Mouse (Mus musculus) kidney, embryonic 14.5 days (tissue): ENCODE data around the gene Spdl1. TPM values are rescaled to one million over a fixed set of nuclear protein-coding genes. Genes with fewer than 3 reads are reported as not detected.

Experiments
- ATAC-seq: fragments of 200-750 bp; cut with Nextera tagmentation; 2 replicates; pipeline ENCODE4 v1.8.0; 2017; ENCODE audit warnings: moderate number of reproducible peaks, mild to moderate bottlenecking, moderate TSS enrichment, moderate library complexity; ENCODE audit not compliant: low FRiP score, low TSS enrichment
- H3K27ac ChIP-seq: fragments of 300-500 bp; sonication (generic); 2 replicates; pipeline ENCODE4 v1.5.1; 2014; ENCODE audit warnings: low read depth, mild to moderate bottlenecking, low read length, moderate library complexity, mixed read lengths
- H3K27me3 ChIP-seq: fragments of 300-500 bp; sonication (generic); 2 replicates; pipeline ENCODE4 v1.6.1; 2014; ENCODE audit warnings: mild to moderate bottlenecking, low read length; ENCODE audit not compliant: control insufficient read depth, insufficient read depth
- H3K36me3 ChIP-seq: fragments of 300-500 bp; sonication (generic); 2 replicates; pipeline ENCODE4 v1.6.1; 2014; ENCODE audit warnings: low read length, mixed read lengths; ENCODE audit not compliant: control insufficient read depth, insufficient read depth
- H3K4me1 ChIP-seq: fragments of 300-500 bp; sonication (generic); 2 replicates; pipeline ENCODE4 v1.6.1; 2014; ENCODE audit warnings: low read length, mixed read lengths; ENCODE audit not compliant: control insufficient read depth, insufficient read depth
- H3K4me2 ChIP-seq: fragments of 300-500 bp; sonication (generic); replicated peaks from 2 replicates; pipeline ENCODE4 v1.6.1; 2014; ENCODE audit warnings: low read depth, mild to moderate bottlenecking, low read length
- H3K4me3 ChIP-seq: fragments of 300-500 bp; sonication (generic); 2 replicates; pipeline ENCODE4 v1.5.1; 2014; ENCODE audit warnings: mild to moderate bottlenecking, low read length
- H3K9ac ChIP-seq: fragments of 300-500 bp; sonication (generic); 2 replicates; pipeline ENCODE4 v1.6.1; 2014; ENCODE audit warnings: low read depth, mild to moderate bottlenecking, low read length, moderate library complexity
- H3K9me3 ChIP-seq: fragments of 300-500 bp; sonication (generic); 2 replicates; pipeline ENCODE4 v1.6.1; 2016; ENCODE audit warnings: low read length; ENCODE audit not compliant: control insufficient read depth
- WGBS: fragments of 180-500 bp; shearing (Covaris S2); extraction: QIAGEN DNeasy Blood & Tissue Kit; methylation state at CpG from one replicate; pipeline ENCODE4 v1.1.7; 2014; 5-methylcytosine and 5-hydroxymethylcytosine counted together
- polyA plus RNA-seq: library from polyadenylated mRNA; unstranded; fragments of >200 nt; fragmentation: Nextera tagmentation; extraction: Ambion mirVana; gene quantifications from 2 replicates; pipeline ENCODE4 v1.2.1, GENCODE M21; 2014

The Spdl1 gene
- polyA plus RNA-seq, 1 experiment from 2014 or later, result 26.0 TPM

- H3K36me3 ChIP-seq, result no peaks in the 10 kb centered on the region
- 87% methylated on average over 12 of the region's 12 CpGs for WGBS
- no peak within 1 kb of the TSS for H3K4me3 ChIP-seq
- H3K27ac ChIP-seq, result no peak within 1 kb of the TSS
- H3K9me3 ChIP-seq, result no peaks in the 10 kb centered on the region
- H3K4me2 ChIP-seq, result no peak within 1 kb of the TSS
- no peaks in the 10 kb centered on the region for H3K27me3 ChIP-seq
- H3K4me1 ChIP-seq, result no peaks in the 10 kb centered on the region
- ATAC-seq, result no peak
- H3K9ac ChIP-seq, result no peak within 1 kb of the TSS
These were observed 49.8 kb downstream of the Spdl1 start, which contains the start of gene Dock2 for GRCm38 (mm10) chr11:34783587-34784043. TSS of gene Dock2 (minus strand) at chr11:34783892.

GRCm38 (mm10) chr11:34782516-34783430 lies 50.7 kb downstream of the Spdl1 start:
- Histone ChIP-seq H3K4me3 (no peak overlapping the region), H3K4me2 (no peak overlapping the region), H3K27me3 (no peaks in the 10 kb centered on the region), H3K9me3 (no peaks in the 10 kb centered on the region), H3K27ac (no peak overlapping the region), H3K36me3 (no peaks in the 10 kb centered on the region), H3K4me1 (no peaks in the 10 kb centered on the region), H3K9ac (no peak overlapping the region)
- 73% methylated on average over 8 of the region's 8 CpGs for WGBS
- no peak for ATAC-seq

- Histone ChIP-seq H3K9ac (no peak overlapping the region), H3K4me1 (no peaks in the 10 kb centered on the region)
- ATAC-seq, result no peak
These were observed 52.7 kb downstream of the Spdl1 start for GRCm38 (mm10) chr11:34780786-34781185.

GRCm38 (mm10) chr11:34779966-34780365 lies 53.5 kb downstream of the Spdl1 start:
- 65% methylated on average over 4 of the region's 4 CpGs for WGBS
- Histone ChIP-seq H3K9ac (no peak overlapping the region), H3K4me1 (no peaks in the 10 kb centered on the region), H3K9me3 (no peaks in the 10 kb centered on the region), H3K27me3 (no peaks in the 10 kb centered on the region), H3K4me3 (no peak overlapping the region), H3K4me2 (no peak overlapping the region), H3K36me3 (no peaks in the 10 kb centered on the region), H3K27ac (no peak overlapping the region)
- ATAC-seq, result no peak

More at GRCm38 (mm10) chr11:34780786-34781185, 52.7 kb downstream of the Spdl1 start:
- Histone ChIP-seq H3K4me3 (no peak overlapping the region), H3K27ac (no peak overlapping the region), H3K9me3 (no peaks in the 10 kb centered on the region), H3K4me2 (no peak overlapping the region), H3K36me3 (no peaks in the 10 kb centered on the region), H3K27me3 (no peaks in the 10 kb centered on the region)
- 84% methylated on average over 2 of the region's 2 CpGs for WGBS

GRCm38 (mm10) chr11:34778351-34778750 lies 55.1 kb downstream of the Spdl1 start:
- no peak overlapping the region for H3K4me2 ChIP-seq
- no peak for ATAC-seq
- no peak overlapping the region for H3K4me3 ChIP-seq
- no peaks in the 10 kb centered on the region for H3K9me3 ChIP-seq
- H3K27me3 ChIP-seq, result no peaks in the 10 kb centered on the region
- H3K27ac ChIP-seq, result no peak overlapping the region
- H3K9ac ChIP-seq, result no peak overlapping the region
- H3K36me3 ChIP-seq, result no peaks in the 10 kb centered on the region
- no peaks in the 10 kb centered on the region for H3K4me1 ChIP-seq
- WGBS, result 91% methylated on average over 3 of the region's 3 CpGs

- no peaks in the 10 kb centered on the region for H3K9me3 ChIP-seq
- H3K4me1 ChIP-seq, result no peaks in the 10 kb centered on the region
- H3K27me3 ChIP-seq, result no peaks in the 10 kb centered on the region
- no peak overlapping the region for H3K9ac ChIP-seq
- H3K27ac ChIP-seq, result no peak overlapping the region
- H3K36me3 ChIP-seq, result no peaks in the 10 kb centered on the region
- no peak overlapping the region for H3K4me2 ChIP-seq
- 94% methylated on average over 4 of the region's 4 CpGs for WGBS
- H3K4me3 ChIP-seq, result no peak overlapping the region
- no peak for ATAC-seq
These were observed 55.9 kb downstream of the Spdl1 start for GRCm38 (mm10) chr11:34777529-34777928.

GRCm38 (mm10) chr11:34776054-34776453 lies 57.4 kb downstream of the Spdl1 start:
- no peak overlapping the region for H3K4me2 ChIP-seq
- no peak for ATAC-seq
- no peaks in the 10 kb centered on the region for H3K9me3 ChIP-seq
- no peaks in the 10 kb centered on the region for H3K36me3 ChIP-seq
- H3K4me3 ChIP-seq, result no peak overlapping the region
- H3K27me3 ChIP-seq, result no peaks in the 10 kb centered on the region
- no peak overlapping the region for H3K9ac ChIP-seq
- no peak overlapping the region for H3K27ac ChIP-seq
- 0 out of 2 replicates have a peak, but pooled peaks cover under 1% of the 10 kb centered on the region for H3K4me1 ChIP-seq
- WGBS, result 46% methylated on average over 2 of the region's 2 CpGs

GRCm38 (mm10) chr11:34774636-34775035 lies 58.8 kb downstream of the Spdl1 start:
- H3K4me2 ChIP-seq, result no peak overlapping the region
- no peaks in the 10 kb centered on the region for H3K36me3 ChIP-seq
- 88% methylated on average over 2 of the region's 2 CpGs for WGBS
- H3K4me3 ChIP-seq, result no peak overlapping the region
- H3K27ac ChIP-seq, result no peak overlapping the region
- H3K9ac ChIP-seq, result no peak overlapping the region
- H3K9me3 ChIP-seq, result no peaks in the 10 kb centered on the region
- no peak for ATAC-seq
- H3K27me3 ChIP-seq, result no peaks in the 10 kb centered on the region
- H3K4me1 ChIP-seq, result 0 out of 2 replicates have a peak, but pooled peaks cover 3% of the 10 kb centered on the region

- ATAC-seq, result no peak
- H3K4me2 ChIP-seq, result no peak overlapping the region
- H3K9ac ChIP-seq, result no peak overlapping the region
- no peaks in the 10 kb centered on the region for H3K27me3 ChIP-seq
- 0 out of 2 replicates have a peak, but pooled peaks cover 3% of the 10 kb centered on the region for H3K4me1 ChIP-seq
- no peak overlapping the region for H3K4me3 ChIP-seq
- 85% methylated on average over 9 of the region's 9 CpGs for WGBS
- H3K9me3 ChIP-seq, result no peaks in the 10 kb centered on the region
- H3K36me3 ChIP-seq, result no peaks in the 10 kb centered on the region
- H3K27ac ChIP-seq, result no peak overlapping the region
These were observed 60.0 kb downstream of the Spdl1 start for GRCm38 (mm10) chr11:34773304-34773895.
